Mouse (Mus musculus) ES-E14 (cell line): ENCODE data around the gene Bach2.

Experiments used
- CHD2 ChIP-seq: IDR thresholded peaks from 2 replicates; pipeline ENCODE4 v1.6.1; 2014; ENCODE audit warnings: mild to moderate bottlenecking, low read depth, low read length, inconsistent platforms
- HCFC1 ChIP-seq: IDR thresholded peaks from 2 replicates; pipeline ENCODE4 v1.6.1; 2012; ENCODE audit warnings: low read length, inconsistent platforms, borderline replicate concordance; ENCODE audit not compliant: insufficient read depth
- MAFK ChIP-seq: IDR thresholded peaks from 2 replicates; pipeline ENCODE4 v1.6.1; 2014; ENCODE audit warnings: mild to moderate bottlenecking, low read depth, low read length, inconsistent platforms; ENCODE audit not compliant: insufficient read depth
- ZNF384 ChIP-seq: IDR thresholded peaks from 2 replicates; pipeline ENCODE4 v1.6.1; 2012; ENCODE audit warnings: low read depth, low read length, inconsistent platforms

GRCm38 (mm10) chr4:32424434-32424833 lies 185.8 kb downstream of the Bach2 start:
- TF ChIP-seq ZNF384 (no peak), MAFK (no peak), HCFC1 (no peak), CHD2 (no peak)
